Mouse (Mus musculus) thymus, postnatal 10 days (tissue): ENCODE data around the gene Folr1.

Experiments used
- DNase-seq, 2 experiments: peaks; one replicate each; pipeline ENCODE4 v3.0.0; 2021; ENCODE audit warnings: low spot score in 2 of 2

The Folr1 gene

GRCm38 (mm10) chr7:101868241-101869162, 2.1 kb downstream of the Folr1 start:
- no peak for DNase-seq

- DNase-seq: no peak
These were observed 3.1 kb downstream of the Folr1 start for GRCm38 (mm10) chr7:101867482-101867881.

- DNase-seq: no peak
These were observed 3.9 kb downstream of the Folr1 start for GRCm38 (mm10) chr7:101866491-101867265.

- DNase-seq: no peak
These were observed 7.2 kb downstream of the Folr1 start, which contains the start of gene Anapc15 for GRCm38 (mm10) chr7:101863415-101863814. TSS of gene Anapc15 (plus strand) at chr7:101863715.

- no peak for DNase-seq
These were observed 8.3 kb downstream of the Folr1 start for GRCm38 (mm10) chr7:101862291-101862690.

- no peak for DNase-seq
These were observed 9.6 kb downstream of the Folr1 start for GRCm38 (mm10) chr7:101860978-101861377.

GRCm38 (mm10) chr7:101858362-101858761, 12.2 kb downstream of the Folr1 start:
- DNase-seq: no peak

- no peak for DNase-seq
These were observed 13.5 kb downstream of the Folr1 start, which contains the start of gene Folr2 for GRCm38 (mm10) chr7:101857094-101857493. TSS of gene Folr2 (minus strand) at chr7:101857194.

GRCm38 (mm10) chr7:101853816-101854215, 16.8 kb downstream of the Folr1 start:
- DNase-seq: no peak

- DNase-seq: no peak
These were observed 17.7 kb downstream of the Folr1 start for GRCm38 (mm10) chr7:101852846-101853245.

GRCm38 (mm10) chr7:101851689-101852088, 18.9 kb downstream of the Folr1 start:
- DNase-seq: no peak

GRCm38 (mm10) chr7:101847934-101848333, 22.7 kb downstream of the Folr1 start:
- no peak for DNase-seq

- no peak for DNase-seq
These were observed 26.4 kb downstream of the Folr1 start for GRCm38 (mm10) chr7:101844186-101844585.

- DNase-seq: peak in 1 of 2 experiments; percentile 15
These were observed 32.7 kb downstream of the Folr1 start, which contains the start of gene Inppl1 for GRCm38 (mm10) chr7:101837606-101838471. TSS of gene Inppl1 (minus strand) at chr7:101838229.

- DNase-seq: no peak
These were observed 33.4 kb downstream of the Folr1 start for GRCm38 (mm10) chr7:101837154-101837605.

GRCm38 (mm10) chr7:101836271-101837153, 34.1 kb downstream of the Folr1 start:
- DNase-seq: peak; percentile 35 to 59

- DNase-seq: no peak
These were observed 35.0 kb downstream of the Folr1 start for GRCm38 (mm10) chr7:101835457-101836109.

GRCm38 (mm10) chr7:101834903-101835302, 35.7 kb downstream of the Folr1 start:
- DNase-seq: no peak

GRCm38 (mm10) chr7:101833916-101834584, 36.5 kb downstream of the Folr1 start:
- no peak for DNase-seq
